Mouse (Mus musculus): ENCODE measurements around the gene Pcsk6.

Pcsk6 gene

DNA sequence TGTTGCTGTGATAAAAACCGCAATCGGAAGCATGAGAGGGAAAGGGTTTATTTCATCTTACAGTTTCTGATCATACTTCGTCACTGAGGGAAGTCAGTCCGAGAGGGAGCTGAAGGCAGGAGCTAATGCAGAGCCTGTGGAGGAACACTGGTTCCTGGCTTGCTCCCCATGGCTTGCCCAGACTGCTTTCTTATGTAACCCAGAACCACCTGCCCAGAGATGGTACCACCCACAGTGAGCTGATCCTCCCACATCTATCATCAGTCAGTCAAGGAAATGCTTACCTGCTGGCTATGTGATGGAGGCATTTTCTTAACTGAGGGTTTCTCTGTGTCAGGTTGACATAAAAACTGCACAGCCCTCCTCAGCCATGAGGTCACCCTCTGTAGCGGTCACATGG lies 127.2 kb downstream of the Pcsk6 start:
- ATAC-seq (ENCODE audit: insufficient number of reproducible peaks, low FRiP score, low TSS enrichment), result peak; percentile 62

DNA sequence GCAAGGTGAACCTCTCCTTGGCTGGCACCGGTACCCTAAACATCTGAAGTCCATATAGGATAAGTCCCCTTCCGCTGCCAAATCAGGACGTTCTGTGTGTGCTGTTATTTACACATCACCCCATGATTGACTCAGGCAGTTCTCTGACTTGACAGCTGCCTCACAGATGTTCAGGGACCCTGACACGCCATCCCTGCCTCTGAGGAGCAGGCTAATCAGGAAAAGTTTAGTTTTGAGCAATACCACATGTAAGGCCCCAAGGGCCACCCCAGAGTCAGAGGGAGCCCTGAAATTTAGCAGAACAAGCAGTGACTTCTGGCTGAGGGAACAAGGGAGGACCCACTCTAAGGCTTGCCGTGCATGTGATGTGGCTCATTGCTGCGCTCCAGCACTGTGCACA lies 130.8 kb downstream of the Pcsk6 start:
- no peak for ATAC-seq (ENCODE audit: insufficient number of reproducible peaks, low FRiP score, low TSS enrichment)

DNA sequence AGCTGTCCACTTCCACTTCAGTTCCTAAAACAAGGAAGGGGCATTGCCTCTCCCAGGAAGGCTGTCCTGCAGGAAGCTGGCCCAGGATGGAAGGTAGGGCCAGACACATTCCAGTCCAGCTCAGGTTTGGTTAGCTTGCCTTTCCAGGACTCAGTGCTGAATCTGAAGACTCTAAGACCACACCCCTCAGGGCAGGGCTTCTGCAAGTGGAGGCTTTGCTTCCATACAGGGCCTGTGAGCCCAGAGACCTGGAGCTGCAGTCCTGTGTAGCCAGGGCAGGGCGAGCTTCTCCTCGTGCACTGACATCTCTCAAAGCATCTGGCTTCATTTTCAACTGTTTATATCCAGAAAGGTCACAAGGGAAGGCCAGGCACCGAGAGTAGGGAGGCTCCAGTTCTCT lies 131.9 kb downstream of the Pcsk6 start:
- ATAC-seq (ENCODE audit: insufficient number of reproducible peaks, low FRiP score, low TSS enrichment), result no peak

DNA sequence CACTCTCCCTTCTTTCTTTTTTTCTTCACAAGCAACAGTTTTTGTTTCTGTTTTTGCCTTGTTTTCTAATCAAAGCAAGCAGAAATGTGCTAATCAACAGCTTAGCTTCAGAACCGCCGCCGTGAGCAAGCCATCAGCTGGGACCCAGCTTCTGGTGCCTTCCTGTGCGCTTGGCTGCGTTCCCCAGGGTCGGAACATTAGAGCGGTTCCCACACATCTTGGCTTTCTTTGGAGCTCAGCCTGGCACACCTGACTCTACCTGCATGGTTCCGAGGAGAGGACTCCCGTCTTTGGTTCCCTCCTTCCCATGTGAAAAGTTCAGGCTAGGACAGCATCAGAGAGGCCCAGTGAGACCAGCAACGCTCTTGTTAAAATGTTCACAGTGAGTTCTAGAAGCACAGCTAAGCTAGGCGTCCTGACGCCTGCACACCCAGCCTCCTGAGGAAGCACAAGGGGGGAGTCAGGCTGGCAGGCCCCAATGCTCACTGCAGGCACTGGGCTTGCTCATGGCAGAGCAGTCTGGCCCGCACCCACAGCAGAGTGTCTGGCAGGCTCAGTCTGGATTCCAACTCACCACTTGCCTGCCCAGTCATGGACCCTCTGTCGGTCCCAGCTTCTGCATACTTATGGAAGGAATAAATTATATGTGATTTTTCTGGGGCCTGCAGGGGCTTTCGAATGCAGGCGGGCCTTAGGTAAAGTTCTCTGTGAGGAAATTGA lies 139.7 kb downstream of the Pcsk6 start:
- peak; percentile 64 for ATAC-seq (ENCODE audit: insufficient number of reproducible peaks, low FRiP score, low TSS enrichment)

DNA sequence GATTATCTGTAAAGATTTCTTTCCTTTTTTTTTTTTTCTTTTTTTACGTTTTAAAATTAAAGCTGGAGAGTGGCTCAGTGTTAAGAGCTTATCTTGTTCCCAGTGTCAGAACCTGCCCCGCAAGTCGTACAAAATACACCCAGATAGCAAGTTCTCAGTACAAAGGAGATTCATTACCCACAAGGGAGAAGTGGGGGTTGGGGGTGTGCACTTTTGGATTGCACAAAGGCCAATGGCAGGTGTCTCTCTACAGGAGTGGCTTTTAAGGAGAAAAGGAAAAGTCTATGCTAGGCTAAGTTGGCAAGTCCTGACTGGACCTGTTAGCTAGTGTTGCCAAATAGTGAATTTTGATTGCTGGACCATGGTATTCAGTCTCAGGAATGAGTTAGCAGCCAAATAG lies 140.3 kb downstream of the Pcsk6 start:
- no peak for ATAC-seq (ENCODE audit: insufficient number of reproducible peaks, low FRiP score, low TSS enrichment)

DNA sequence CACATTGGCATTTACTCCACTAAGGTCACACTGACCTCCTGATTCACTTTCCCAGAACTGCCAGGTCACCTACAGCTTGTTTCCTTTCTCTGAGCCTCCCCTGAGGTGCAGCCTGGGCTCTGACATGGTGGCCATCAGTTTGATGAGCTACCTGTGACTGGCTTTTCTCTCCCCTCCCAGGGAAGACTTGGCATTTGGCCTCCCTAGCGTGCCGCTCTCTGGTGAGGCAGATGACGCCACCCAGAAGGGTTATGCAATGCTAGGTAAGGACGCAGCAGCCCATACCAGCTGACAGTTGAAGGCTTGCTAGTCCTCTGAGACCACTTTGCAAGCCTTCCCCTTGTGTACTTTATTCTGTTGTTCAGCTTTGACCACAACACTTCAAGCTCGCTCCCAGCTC lies 141.9 kb downstream of the Pcsk6 start:
- no peak for ATAC-seq (ENCODE audit: insufficient number of reproducible peaks, low FRiP score, low TSS enrichment)

DNA sequence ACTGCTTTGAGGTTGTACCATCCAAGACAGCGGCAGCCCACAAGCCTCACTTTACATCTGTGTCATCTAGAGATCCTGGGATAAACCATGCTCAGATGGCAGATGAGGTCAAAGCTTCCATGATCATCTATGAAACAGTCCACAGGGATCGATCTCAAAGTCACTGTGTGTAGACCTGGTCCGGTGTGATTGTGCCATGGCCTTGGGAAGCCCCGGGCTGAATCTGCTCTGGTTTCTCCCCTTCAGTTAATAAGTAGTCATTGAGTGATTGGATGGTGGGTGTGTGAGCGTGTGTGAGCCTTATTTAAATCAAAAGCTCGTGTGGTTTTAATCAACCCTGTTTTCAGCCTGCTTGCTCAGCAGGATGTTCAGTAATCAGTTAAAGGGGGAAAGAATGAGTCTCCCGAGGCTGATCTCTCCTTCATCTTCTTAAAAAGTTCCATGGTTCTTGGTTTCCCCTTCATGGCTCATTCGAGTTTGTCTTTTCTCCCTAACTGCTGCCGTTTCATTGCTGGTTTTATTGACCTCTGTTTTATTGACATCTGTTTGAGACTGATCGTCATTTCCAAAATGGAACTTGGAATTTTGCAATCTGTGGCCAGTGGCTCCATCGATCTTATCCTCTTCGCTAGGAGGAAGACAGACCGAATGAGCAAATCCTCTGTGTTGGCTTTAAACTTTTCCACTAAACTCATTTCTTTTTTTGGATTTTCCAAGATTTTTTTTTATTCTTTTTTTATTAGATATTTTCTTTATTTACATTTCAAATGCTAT lies 142.5 kb downstream of the Pcsk6 start:
- no peak for ATAC-seq (ENCODE audit: insufficient number of reproducible peaks, low FRiP score, low TSS enrichment)

DNA sequence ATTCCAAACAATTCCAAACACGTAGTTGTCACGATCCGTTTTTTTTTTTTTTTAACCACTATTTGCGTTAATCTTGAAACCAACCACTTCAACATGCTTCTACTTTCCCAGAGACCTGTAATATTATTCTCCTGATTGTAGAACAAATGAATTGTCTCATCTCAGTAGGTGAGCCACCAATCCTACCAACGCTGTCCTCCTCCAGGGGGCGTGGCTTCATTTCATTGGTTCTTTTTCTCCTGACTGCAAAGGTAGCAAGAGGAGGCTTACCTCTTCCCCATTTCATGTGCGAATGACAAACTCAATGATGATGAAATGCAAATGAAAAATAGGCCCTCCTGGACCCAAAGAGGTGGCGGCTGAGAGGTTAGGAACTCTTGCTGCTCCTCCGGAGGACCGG lies 143.5 kb downstream of the Pcsk6 start:
- ATAC-seq (ENCODE audit: insufficient number of reproducible peaks, low FRiP score, low TSS enrichment), result no peak

DNA sequence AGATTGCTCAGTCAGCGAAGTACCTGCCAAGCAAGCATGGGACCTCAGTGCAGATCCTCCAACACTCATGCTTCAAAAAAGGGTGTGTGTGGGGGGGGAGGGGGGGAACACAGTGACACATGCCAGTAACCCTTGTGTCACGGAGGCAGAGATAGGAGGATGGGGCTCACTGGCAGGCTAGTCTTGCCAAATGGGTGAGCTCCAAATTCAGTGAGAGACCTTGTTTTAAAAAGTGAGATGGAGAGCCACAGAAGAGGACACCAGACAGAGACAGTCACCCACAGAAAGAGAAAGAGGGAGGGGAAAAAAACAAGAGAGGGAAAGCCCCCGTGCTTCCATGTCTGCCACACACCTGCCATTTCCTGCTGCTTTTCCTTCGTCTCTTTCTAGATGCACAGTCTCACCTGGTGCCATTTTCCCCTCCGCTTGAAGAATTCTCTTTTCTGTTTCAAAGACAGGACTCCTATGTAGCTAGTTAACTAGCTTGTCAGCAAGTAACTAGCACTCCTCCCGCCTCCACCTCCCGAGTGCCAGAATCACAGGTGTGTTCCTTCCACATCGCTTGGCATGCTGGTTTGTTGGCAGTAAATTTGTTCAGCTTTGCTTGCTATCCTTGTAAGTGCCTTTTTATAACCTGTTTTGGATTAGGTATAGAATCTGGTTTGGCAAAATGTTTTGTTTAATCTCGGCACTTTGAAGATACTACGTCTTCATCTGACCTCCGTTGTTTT lies 146.8 kb downstream of the Pcsk6 start:
- ATAC-seq (ENCODE audit: insufficient number of reproducible peaks, low FRiP score, low TSS enrichment), result peak; percentile 84

DNA sequence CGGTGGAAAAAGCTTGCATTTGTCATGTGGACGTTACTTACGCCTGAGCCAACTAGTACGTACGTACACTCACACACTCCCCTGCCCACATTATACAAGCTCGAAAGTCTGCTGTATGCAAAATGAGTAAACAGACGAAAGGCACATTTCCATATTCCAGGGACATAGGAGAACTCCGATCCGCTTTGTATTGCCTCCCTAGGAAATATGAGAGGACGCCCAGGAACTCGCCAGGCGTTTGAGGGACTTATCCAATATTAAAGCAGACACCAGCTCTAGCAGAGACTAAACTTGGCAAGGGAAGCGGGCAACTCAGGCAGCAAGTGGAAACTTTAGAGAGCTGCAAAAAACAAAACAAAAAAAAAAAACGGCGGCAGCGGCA lies 147.3 kb downstream of the Pcsk6 start:
- ATAC-seq (ENCODE audit: insufficient number of reproducible peaks, low FRiP score, low TSS enrichment), result no peak; the same call in 1 of the 2 replicates

DNA sequence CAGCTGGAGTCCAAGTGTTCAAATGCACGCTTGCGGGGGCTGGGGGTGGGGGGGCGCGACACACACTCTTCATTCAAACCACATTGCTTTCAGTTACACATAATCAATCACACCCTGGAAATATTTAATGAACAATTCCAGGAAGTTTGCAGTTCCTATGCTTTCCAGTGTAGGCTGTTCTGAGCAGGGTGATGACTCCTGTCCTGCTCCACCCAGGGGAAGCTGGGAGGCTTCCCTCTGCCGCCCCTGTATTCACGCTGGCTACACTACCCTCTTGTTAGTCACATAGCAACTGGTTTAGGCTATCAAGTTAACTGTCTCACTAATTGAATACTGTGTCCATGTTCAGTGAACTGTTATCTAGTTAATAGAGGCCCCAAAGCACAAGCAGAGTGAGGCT lies 149.0 kb downstream of the Pcsk6 start:
- ATAC-seq (ENCODE audit: insufficient number of reproducible peaks, low FRiP score, low TSS enrichment), result no peak

DNA sequence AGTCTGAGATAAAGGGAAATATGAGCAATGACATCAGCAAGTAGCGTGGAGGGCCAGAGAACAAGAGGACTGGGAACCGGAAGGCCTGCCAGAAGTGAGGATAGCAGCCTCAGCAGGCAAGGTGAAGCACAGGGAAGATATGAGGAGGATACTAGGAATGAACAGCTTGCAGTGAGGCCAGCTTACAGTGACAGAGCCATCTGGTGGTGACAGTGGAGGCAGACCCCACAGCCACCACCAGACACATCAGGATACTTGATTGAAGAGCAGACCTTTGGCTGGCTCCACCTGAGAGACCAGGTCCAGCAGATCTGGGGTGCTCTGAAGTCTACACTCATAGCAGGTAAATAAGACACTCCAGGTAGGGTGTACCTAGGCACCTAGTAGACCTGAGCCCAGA lies 166.2 kb downstream of the Pcsk6 start:
- ATAC-seq (ENCODE audit: insufficient number of reproducible peaks, low FRiP score, low TSS enrichment), result peak; percentile 24; the same call in 1 of the 2 replicates

DNA sequence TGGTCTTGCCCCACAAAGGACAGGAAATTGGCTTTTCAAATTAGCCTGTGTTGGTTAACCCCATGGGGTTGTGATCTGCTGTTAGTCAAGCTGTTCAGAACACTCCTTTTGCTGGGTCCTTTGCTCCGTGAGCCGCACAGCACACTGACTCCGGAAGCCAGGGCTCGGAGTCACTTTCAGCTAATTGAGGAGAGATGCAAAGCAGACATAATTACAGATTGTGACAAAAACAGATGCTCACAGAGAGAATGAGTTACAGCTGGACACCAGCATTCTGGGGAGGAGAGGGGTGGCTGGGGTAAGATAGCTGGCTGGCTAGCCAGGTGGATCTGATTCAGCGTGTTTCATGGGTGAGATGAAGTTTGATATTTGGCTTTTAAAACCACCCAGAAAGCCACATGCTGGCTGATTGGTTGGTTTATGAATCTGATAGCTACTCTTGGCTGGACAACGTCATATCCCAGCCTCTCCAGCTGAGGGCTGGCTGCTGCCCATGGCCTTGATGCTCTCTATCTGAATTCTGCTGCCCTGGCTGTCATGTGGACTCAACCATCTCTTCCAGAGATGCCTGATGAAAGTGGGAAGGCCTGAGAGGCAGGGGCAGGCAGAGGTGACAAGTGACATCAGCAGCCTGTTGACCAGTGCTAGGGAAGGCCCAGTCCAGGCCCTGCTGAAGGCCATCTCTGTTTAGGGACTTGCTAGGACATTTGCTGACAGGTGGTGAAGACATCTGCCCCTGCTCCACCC lies 167.4 kb downstream of the Pcsk6 start:
- ATAC-seq (ENCODE audit: insufficient number of reproducible peaks, low FRiP score, low TSS enrichment), result 0 out of 2 replicates have a peak, but pooled peaks have one; percentile 18

DNA sequence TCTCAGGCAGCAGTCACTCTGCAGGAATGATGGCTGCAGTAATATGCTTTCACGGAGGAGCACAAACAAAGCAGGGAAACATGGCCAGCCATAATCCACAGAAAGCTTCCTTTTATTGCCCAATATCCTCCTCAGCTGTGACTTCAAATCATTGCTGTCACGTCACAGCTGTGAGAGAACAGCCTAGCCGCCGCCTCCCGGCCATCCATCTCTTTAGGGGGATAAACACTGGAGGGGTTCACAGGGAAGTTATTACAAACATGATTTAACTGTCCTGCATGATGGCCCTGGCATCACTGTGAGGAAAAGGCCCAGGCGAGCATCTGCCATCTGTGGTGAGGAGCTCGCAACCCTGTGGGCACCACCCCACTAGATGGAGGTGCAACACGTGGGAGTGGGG lies 175.3 kb downstream of the Pcsk6 start:
- no peak for ATAC-seq (ENCODE audit: insufficient number of reproducible peaks, low FRiP score, low TSS enrichment)

DNA sequence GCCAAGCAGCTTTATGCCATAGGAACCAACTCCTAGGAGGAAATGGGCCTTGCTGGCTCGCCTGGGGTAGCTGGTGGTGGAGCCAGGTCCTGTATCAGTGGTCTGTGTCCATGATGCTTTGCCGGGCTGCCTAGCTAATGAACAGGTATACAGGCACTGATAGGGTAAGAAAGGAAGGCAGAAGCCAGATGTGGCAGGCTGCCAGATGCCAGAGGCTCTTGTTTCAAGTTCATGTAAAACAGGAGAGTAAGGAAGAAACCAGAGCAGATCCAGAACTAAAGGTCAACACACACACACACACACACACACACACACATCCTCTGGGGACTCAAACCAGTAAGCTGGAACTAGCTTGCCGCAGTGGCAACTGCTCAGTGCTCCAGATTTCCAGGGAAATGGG lies 176.7 kb downstream of the Pcsk6 start:
- ATAC-seq (ENCODE audit: insufficient number of reproducible peaks, low FRiP score, low TSS enrichment), result no peak

DNA sequence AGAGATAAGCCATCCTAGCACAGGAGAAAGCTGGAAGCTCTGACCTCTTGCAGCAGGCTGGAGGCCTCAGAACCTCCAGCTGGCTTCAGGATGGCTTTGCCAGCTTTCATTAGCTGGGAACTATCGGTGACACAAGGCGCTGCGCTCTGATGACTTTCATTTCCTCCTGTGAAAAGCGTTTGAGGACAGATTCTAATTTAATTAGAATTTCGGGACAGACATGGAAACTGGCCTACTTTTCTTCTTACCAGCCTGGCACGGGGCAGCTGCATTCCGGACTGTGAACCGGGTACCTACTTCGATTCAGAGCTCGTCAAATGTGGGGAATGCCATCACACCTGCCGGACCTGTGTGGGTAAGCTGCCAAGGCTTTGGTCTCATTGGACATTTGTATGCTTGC lies 177.2 kb downstream of the Pcsk6 start:
- peak; percentile 56 for ATAC-seq (ENCODE audit: insufficient number of reproducible peaks, low FRiP score, low TSS enrichment)

DNA sequence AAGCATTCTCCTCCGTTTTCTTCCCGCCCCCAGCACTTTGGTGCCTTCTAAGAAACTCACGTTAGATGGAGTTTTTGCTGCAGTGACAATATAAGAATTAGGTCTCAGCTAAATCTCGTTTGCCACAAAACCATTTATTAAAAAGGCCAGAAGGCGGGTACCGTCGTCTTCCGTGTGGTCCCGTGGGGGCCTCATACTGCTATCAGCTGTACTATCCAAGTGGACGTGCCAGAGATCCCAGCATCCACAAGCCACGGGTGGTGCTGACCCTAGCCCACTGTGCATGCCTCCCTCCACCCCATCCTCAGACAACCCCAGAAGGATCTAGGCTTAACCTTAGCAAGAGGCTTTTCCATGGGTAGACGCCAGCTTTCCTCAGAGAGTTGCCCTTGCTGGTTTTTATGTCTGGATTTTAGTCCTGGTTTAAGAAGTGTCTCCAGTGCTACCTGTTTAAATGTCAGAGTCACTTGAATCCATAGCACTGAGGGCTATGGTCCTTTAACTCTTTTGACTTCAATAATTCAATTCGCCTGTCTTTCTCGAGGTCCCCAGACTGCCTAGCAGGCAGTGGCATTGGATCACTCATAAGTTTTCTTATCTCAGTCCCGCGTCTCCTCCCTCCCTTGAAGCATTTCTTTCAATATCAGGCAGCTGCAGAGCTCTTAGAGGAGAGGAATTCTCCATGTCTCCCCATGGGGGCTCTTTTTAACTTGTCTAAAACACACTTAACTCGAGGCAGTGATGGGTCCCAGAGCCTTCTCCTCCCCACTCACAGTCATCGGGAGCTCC lies 178.7 kb downstream of the Pcsk6 start:
- ATAC-seq (ENCODE audit: insufficient number of reproducible peaks, low FRiP score, low TSS enrichment), result no peak

DNA sequence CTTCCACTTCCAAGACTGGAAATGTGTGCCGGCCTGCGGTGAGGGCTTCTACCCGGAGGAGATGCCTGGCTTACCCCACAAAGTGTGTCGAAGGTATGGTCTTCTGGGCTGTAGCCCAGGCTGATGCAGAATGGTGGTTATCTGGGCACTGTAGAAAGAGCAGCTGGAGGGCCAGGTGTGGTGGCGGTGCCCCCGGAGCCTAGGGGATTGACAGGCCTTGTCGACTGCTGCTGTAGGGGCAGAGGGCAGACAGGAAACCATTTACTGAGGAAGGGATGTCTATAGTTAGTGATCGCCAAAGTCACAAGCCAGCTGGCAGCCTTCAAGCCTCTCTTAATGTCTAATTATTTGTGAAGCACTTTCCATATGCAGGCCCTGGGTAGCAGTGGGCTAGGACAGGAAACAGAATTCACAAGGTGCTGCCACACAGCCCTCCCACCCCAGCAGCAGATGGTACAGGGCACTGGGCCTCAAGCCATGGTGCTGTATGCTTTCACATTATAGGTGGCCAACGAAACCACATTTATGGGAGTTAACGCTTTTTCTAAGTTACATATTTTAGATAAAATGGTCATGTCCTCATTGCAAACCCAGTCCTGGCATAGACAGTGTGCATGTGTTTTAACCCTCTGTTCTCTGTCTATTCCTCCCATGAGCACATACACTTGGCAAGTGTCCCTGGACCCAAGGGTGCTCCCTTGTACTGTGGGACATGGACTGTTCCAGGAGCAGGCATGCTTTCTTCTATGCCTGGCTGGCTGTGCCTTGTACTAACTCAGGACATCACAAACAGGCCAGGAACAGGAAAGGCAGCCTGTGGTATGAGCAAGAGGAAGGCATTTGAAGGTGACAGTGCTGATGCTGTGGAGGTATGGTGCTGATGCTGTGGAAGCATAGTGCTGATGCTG lies 182.3 kb downstream of the Pcsk6 start, which contains the start of gene Gm45213:
TSS of gene Gm45213 (plus strand) at position 51 of the 908 bp plus-strand sequence.
- ATAC-seq (ENCODE audit: insufficient number of reproducible peaks, low FRiP score, low TSS enrichment), result peak; percentile 69

DNA sequence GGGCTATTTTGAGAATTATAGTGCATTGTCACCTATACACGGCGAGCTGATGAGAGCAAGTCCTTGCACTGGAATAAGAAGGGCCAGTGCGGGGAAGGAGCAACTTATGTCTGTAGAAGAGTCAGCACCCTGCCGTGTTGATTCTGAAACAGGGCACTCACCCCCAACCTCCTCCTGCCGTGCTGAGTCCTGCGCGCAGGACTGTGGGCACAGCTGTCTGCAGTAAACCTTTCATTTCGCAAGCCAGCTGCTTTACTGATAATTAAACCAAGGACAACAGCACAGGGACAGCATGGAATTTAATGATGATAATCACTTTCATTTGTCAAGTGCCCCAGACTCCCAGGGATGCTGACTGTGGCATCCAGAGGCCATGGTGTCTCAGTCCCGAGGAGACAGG lies 183.1 kb downstream of the Pcsk6 start:
- no peak for ATAC-seq (ENCODE audit: insufficient number of reproducible peaks, low FRiP score, low TSS enrichment)
